Mouse (Mus musculus) heart, adult 2 months (tissue): ENCODE results near the gene D3Ertd751e.

ENCODE experiments used
- CTCF ChIP-seq: fragments of 200-600 bp; IDR thresholded peaks from 2 replicates; pipeline ENCODE4 v1.8.1; 2022; ENCODE audit warnings: antibody characterized with exemption, mild to moderate bottlenecking, moderate library complexity
- EP300 ChIP-seq: fragments of 200-500 bp; IDR thresholded peaks from 2 replicates; pipeline ENCODE4 v1.6.1; 2011; ENCODE audit warnings: low read depth, low read length, control low read depth; ENCODE audit not compliant: insufficient read depth
- POLR2A ChIP-seq: fragments of 200-500 bp; IDR thresholded peaks from 2 replicates; pipeline ENCODE4 v1.6.1; 2011; ENCODE audit warnings: mild to moderate bottlenecking, low read depth, low read length, control low read depth; ENCODE audit not compliant: insufficient read depth

GRCm38 (mm10) chr3:41754556-41754955, 12.1 kb downstream of the D3Ertd751e start:
- TF ChIP-seq CTCF: no peak
- no peak for TF ChIP-seq POLR2A
- TF ChIP-seq EP300: no peak
